Mouse (Mus musculus) brain, embryonic 14.5 days (tissue): Measurements from ENCODE around the gene Lig3.

ENCODE experiments used
- CTCF ChIP-seq: fragments of 200-500 bp; IDR thresholded peaks from 2 replicates; pipeline ENCODE4 v1.5.1; 2012; ENCODE audit warnings: inconsistent platforms, mild to moderate bottlenecking, moderate library complexity, borderline replicate concordance; ENCODE audit not compliant: insufficient read depth, insufficient read length; ENCODE audit errors: extremely low read depth
- POLR2A ChIP-seq: fragments of 200-500 bp; IDR thresholded peaks from 2 replicates; pipeline ENCODE4 v1.6.1; 2012; ENCODE audit warnings: mild to moderate bottlenecking, inconsistent platforms, borderline replicate concordance; ENCODE audit not compliant: poor library complexity, insufficient read depth, insufficient read length, severe bottlenecking; ENCODE audit errors: extremely low read depth

DNA sequence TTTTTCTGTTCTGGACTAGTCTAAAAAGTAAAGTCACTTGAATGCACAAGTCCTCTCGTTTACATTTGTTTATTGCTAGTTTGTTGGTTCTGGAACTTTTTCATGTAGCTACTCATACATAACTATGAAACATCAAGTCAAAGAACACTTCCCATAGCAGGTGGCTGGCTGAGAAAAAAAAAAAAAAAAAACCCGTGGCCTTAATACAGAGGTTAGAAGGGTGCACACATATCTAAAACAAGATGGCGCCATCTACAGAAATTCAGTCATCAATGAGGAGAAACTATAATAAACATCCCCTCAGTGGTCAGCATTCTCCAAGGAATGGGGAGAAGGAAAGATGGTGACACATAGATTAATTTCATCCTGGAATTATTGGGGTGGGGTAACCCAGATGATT is 26.5 kb downstream of the Lig3 start:
- TF ChIP-seq CTCF (no peak), POLR2A (no peak)
